In the genomic region with DNA sequence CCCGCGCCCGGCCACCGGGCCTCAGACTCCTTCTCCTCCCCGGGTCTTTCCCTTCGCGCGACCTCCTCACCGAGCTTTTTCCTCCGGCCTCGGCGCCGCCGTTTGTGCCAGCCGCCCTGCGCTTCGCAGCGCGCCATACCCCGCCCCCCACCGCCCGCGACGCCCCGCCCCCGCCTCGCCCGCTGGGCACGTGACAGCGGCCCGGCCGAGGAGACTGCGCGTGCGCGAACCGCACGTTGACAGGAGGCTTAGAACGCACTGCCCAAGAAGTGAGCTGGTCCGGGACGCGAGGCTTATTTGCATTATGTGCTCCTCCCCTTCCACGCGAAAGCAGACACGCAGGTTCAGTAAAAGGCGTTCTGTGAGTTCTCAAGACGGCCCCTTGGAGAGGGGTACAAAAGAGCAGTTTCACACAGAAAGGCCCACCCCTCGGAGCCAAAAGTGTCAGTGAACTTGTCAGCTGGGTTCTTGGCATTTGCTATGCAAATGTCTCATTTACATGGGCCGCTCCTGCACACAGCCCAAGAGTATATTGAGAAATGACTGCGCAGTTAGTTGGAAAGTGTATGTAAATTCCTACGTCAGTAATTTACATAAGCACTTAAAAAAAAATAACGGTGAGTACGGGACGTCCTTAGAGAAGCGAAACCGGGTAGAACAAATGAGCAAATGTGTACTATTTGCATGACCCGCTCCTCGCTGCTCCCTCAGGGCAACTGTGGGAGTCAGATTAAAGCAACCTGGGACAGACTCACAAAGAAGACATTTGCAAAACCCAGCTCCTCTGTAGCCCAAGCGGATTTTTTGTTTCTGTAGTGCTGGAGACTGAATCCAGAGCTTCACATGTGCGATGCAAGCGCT, we compare ENCODE assay signal across 7 mouse cellular contexts. TPM values are rescaled to one million over a fixed set of nuclear protein-coding genes. Genes with fewer than 3 reads are reported as not detected.
DNase-seq lines count a peak whose midpoint lies in the region; ATAC-seq lines count a peak whose summit lies in the region.

A gene (minus strand): TSS at position 189 of the 861 bp plus-strand sequence.

- peaks cover 44% of the 10 kb centered on the region for H3K4me1 ChIP-seq in embryonic facial prominence, embryonic 10.5 days
- H3K4me1 ChIP-seq in limb, embryonic 10.5 days, result peaks cover 46% of the 10 kb centered on the region
- H3K4me1 ChIP-seq in midbrain, embryonic 13.5 days (replicated peaks), result peaks cover 50% of the 10 kb centered on the region

- peak within 1 kb of the TSS; percentile 86 for H3K4me2 ChIP-seq in midbrain, embryonic 13.5 days (replicated peaks)

- H3K27ac ChIP-seq in embryonic facial prominence, embryonic 10.5 days (replicated peaks), result peak within 1 kb of the TSS; percentile 98
- peak within 1 kb of the TSS; percentile 98 for H3K27ac ChIP-seq in limb, embryonic 10.5 days
- H3K27ac ChIP-seq in midbrain, embryonic 13.5 days, result peak within 1 kb of the TSS; percentile 99

- 2% methylated on average over 61 of the region's 61 CpGs for WGBS in embryonic facial prominence, embryonic 10.5 days
- 2% methylated on average over 61 of the region's 61 CpGs for WGBS in limb, embryonic 10.5 days
- WGBS in midbrain, embryonic 13.5 days, result 1% methylated on average over 58 of the region's 61 CpGs

- DNase-seq in adrenal gland, postnatal 10 days, result peak; percentile 97
- DNase-seq in embryonic facial prominence, embryonic 10.5 days (ENCODE audit: low spot score), result peak; percentile 97
- peak; percentile 97 for DNase-seq in kidney, adult 11 months
- peak; percentile 99 for DNase-seq in limb, embryonic 10.5 days (ENCODE audit: low spot score)
- DNase-seq in spleen, adult 12 weeks (ENCODE audit: low spot score), result peak; percentile 89

- H3K36me3 ChIP-seq in embryonic facial prominence, embryonic 10.5 days (replicated peaks), result peaks cover 54% of the 10 kb centered on the region
- H3K36me3 ChIP-seq in limb, embryonic 10.5 days, result peaks cover 50% of the 10 kb centered on the region
- H3K36me3 ChIP-seq in midbrain, embryonic 13.5 days, result peaks cover 35% of the 10 kb centered on the region

- H3K27me3 ChIP-seq in embryonic facial prominence, embryonic 10.5 days (replicated peaks; ENCODE audit: low read depth, poor library complexity, severe bottlenecking), result no peaks in the 10 kb centered on the region
- H3K27me3 ChIP-seq in limb, embryonic 10.5 days (ENCODE audit: low read depth, poor library complexity, severe bottlenecking), result no peaks in the 10 kb centered on the region
- no peaks in the 10 kb centered on the region for H3K27me3 ChIP-seq in midbrain, embryonic 13.5 days

- peak within 1 kb of the TSS; percentile 82 for H3K4me3 ChIP-seq in embryonic facial prominence, embryonic 10.5 days
- peak within 1 kb of the TSS; percentile 66 for H3K4me3 ChIP-seq in limb, embryonic 10.5 days
- H3K4me3 ChIP-seq in midbrain, embryonic 13.5 days (replicated peaks), result peak within 1 kb of the TSS; percentile 77

- 0 out of 2 replicates have a peak, but pooled peaks cover 2% of the 10 kb centered on the region for H3K9me3 ChIP-seq in embryonic facial prominence, embryonic 10.5 days
- H3K9me3 ChIP-seq in limb, embryonic 10.5 days (replicated peaks), result no peaks in the 10 kb centered on the region
- H3K9me3 ChIP-seq in midbrain, embryonic 13.5 days, result no peaks in the 10 kb centered on the region

- peak within 1 kb of the TSS; percentile 88 for H3K9ac ChIP-seq in midbrain, embryonic 13.5 days (replicated peaks)

- ATAC-seq in granulocyte monocyte progenitor cell, adult 5-6 weeks (replicated peaks; ENCODE audit: poor library complexity, severe bottlenecking), result peak; percentile 61
- ATAC-seq in midbrain, embryonic 13.5 days, result peak; percentile 79

RNA-seq across cellular contexts. Expression of the gene that starts here (rescaled TPM):
- 10 to 100 TPM; 88.9 to 90.2 TPM for total RNA-seq in adrenal gland, postnatal 10 days (2021)
- polyA plus RNA-seq in embryonic facial prominence, embryonic 10.5 days (2016; fragmentation: Nextera tagmentation; extraction: Ambion mirVana), result 77.5 and 81.3 TPM in 2 replicates
- 16.1 and 26.2 TPM in 2 replicates for total RNA-seq in granulocyte monocyte progenitor cell, adult 5-6 weeks (2014; fragmentation: Nextera tagmentation)
- total RNA-seq in granulocyte monocyte progenitor cell, adult 5-6 weeks (2017), result 18.7 and 27.8 TPM in 2 replicates
- 95.2 and 97.8 TPM in 2 replicates for polyA plus RNA-seq in limb, embryonic 10.5 days (2016; fragmentation: Nextera tagmentation; extraction: Ambion mirVana)
- polyA plus RNA-seq in midbrain, embryonic 13.5 days (2015; fragmentation: Nextera tagmentation; extraction: Ambion mirVana), result 87.0 and 101 TPM in 2 replicates

Comparison
In these comparisons a context has a peak if more than half of its experiments do, and no peak if none do; other contexts are left out.
1. Peak in every context shown above with its lines: DNase-seq, ATAC-seq, H3K4me3 ChIP-seq and H3K27ac ChIP-seq.